Mouse (Mus musculus) v-Abl transformed pro-B cells (cell line): ENCODE results near the gene Il9.

ENCODE experiments used
- in situ Hi-C, 2 experiments: fragments of 400-800 bp; cut with MboI; formaldehyde crosslinking; loops; one replicate each; pipeline ENCODE4 v1.15.1; 2025; ENCODE audit not compliant: unreplicated experiment in 2 of 2

The Il9 gene

DNA sequence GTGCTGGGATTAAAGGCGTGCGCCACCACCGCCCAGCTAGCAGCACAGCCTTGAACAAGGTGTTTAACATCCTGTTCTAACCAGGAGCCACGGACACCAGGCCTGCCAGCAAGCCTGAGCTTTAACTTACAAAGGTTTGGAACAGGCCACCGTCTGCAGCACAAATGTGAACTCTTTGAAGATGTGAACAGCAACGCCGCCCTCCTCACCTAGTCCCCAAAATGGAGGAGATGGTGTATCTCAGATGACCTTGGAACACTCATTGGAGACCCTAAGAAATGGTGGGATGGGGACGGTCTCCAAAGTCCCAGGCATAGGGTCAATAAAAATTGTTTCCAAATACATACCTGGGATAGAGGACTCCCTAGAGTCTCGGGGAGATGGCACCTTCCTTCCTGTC lies 9.4 kb downstream of the Il9 start:
- in situ Hi-C loops: loop anchor here (5.0 to 10.0 kb wide), 2 partner anchors 782 to 790 kb away; no protein-coding TSS in a partner anchor

DNA sequence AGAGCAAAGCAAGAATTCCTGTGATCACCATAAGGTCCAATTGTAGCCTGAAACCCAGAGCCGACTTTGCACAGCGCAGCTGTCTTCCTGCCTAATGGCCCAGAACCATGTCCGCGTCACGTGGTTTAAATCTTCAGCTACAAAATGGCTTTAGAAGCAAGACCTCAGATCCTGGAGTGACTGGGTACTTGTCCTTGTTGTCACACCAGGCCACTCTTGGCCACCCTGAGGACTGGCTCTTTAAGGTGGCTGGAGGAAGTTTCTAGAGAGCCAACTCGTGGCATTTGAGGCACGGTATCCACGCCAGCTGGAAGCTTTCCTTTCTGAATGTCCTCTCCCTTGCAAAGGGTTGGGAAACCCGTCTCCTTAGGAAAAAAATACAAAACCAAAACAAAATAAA lies 10.1 kb downstream of the Il9 start:
- in situ Hi-C loops: loop anchor here (5.0 to 10.0 kb wide), 2 partner anchors 783 to 790 kb away; no protein-coding TSS in a partner anchor

DNA sequence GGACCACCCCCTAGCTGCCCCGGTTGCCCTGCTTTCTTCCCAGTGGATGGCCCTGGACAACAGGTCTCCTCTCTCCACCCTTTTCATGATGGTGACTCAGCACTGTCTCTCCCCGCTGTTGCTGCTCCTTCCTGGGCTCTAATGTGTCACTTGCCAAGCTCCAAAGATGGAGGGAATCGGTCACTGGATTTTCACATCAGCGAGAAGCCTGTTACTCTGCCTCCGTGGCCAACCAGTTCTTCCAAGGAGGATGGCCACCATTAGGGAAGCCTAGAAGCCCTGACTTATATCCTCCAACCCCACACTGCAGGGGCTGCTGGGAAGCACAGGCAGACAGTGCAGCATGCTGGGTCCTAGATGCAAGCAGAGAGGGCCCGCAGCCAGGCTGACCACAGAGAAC lies 10.8 kb downstream of the Il9 start:
- in situ Hi-C loops: loop anchor here (5.0 to 10.0 kb wide), 2 partner anchors 784 to 791 kb away; no protein-coding TSS in a partner anchor

DNA sequence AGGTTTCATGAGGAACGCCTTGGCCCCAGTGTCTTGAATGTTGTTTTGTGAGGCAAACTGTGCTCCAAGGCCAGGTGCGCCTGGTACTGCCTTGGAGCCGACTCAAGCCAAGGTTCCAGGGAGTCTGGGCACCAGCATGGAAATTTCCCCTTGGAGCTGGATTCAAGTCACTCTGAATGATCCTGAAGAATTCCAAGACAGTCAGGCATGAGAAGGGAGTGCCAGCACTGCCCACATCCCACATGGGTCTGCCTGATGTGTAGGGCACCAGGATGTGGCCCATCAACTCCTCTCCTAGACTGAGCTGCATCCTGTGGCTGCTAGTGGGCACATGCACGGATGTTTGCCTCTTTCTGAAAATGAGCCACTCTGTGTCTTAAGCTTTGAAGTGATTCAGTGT lies 13.5 kb downstream of the Il9 start:
- in situ Hi-C loops: no loop called here

DNA sequence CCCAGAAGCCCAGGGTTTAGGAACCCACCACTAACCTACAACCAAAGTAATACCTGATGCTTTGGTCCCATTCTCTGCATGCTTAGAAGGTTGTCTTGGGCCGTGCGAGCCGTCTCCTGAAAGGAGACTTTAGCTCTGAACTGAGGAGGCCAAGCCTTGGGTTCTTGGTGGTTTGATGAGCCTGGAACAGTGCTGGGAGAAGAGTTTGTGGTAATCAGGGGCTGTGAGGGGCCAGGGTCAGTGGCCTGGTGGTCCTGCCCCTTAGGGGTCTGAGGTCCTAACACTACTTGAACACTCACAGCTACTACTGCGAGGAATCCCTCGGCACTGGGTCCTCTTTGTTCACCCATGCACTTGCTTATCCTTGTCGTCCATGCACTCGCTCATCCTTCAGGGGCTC lies 14.3 kb downstream of the Il9 start:
- in situ Hi-C loops: no loop called here

DNA sequence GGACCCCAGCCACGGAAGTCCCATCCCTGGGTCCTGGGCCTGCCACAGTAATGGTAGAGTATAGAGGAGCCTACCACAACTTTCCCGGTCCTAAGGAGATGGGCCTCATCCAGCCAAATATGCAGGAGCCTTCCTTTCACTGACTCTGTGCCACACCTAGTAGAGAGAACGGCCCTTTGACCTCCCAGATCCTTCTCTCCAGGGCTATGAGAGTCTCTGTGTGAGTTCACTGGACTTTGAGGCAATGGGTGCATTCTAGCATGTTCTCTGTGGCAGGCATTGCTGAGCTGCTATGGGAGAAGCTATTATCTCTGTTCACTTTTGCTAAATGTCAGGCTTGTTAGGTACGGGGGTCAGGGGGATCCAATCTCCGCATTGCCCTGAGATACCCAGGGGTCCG lies 18.3 kb downstream of the Il9 start:
- in situ Hi-C loops: no loop called here

DNA sequence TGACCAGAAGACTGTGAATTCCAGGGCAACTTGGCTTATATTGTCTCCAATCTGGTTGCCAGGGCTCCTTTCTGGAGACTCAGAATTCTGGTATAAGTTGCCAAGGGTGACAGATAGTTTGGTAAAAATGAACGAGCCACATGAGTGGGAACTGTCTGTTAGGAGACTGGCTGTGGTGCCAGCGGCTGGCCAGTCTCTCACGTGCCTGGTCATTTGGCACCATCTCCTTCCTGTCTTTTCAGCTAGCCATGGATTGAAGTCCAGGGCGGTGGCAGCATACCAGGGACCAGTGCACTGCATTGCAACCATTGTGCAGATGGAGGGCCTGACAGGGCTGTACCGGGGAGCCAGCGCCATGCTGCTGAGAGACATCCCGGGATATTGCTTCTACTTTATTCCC lies 18.8 kb downstream of the Il9 start:
- in situ Hi-C loops: no loop called here

DNA sequence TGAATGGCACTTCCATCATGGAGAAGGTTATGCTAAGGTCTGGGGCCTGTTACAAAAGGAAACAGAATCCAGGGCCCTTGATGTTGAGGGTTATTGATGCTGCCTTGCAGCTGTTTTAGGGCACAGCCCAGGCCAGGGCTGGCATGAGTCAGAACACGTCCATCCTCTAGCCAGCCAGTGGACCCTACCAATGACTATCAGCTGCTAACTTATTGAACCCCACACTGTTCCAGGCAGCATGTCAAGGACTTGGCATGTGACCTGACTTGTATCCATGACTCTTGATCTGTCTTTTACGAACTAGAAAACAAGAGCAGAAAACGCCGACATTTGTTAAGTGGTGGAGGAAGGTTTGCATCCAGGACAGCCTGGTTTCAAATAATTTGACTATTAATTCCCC lies 19.3 kb downstream of the Il9 start:
- in situ Hi-C loops: no loop called here

- in situ Hi-C loops: no loop called here
Measured at GRCm38 (mm10) chr13:56461460-56461859, 20.6 kb downstream of the Il9 start.

- in situ Hi-C loops: no loop called here
Measured at GRCm38 (mm10) chr13:56458001-56458400, 24.0 kb downstream of the Il9 start.

GRCm38 (mm10) chr13:56450035-56450434 lies 32.0 kb downstream of the Il9 start:
- in situ Hi-C loops: no loop called here

GRCm38 (mm10) chr13:56449239-56450030 lies 32.6 kb downstream of the Il9 start:
- in situ Hi-C loops: loop anchor here in 1 of 2 experiments (25.0 kb wide), 1 partner anchor 787 kb away; no protein-coding TSS in a partner anchor

DNA sequence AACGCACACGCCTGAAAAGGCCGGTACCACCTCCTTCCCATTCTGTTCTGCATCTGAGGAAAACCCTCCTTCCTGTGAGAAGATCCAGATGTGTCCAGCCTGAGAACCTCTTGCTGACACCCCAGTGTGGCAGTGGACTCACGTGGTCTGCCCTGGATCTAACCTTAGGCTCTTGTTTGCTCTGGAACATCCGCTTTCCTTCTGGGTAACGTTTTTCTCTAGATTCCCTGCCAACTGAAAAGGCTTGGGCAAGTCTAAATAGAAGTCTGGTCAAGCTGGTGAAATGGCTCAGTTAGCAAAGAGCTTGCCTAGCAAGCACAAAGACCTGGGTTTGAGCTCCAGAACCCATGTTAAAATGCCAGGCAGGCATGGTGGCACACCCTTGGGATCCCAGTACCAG lies 37.0 kb downstream of the Il9 start:
- in situ Hi-C loops: loop anchor here in 1 of 2 experiments (25.0 kb wide), 1 partner anchor 783 kb away; no protein-coding TSS in a partner anchor

- in situ Hi-C loops: loop anchor here in 1 of 2 experiments (25.0 kb wide), 1 partner anchor 782 kb away; no protein-coding TSS in a partner anchor
Measured at GRCm38 (mm10) chr13:56444112-56444511, 37.9 kb downstream of the Il9 start.

DNA sequence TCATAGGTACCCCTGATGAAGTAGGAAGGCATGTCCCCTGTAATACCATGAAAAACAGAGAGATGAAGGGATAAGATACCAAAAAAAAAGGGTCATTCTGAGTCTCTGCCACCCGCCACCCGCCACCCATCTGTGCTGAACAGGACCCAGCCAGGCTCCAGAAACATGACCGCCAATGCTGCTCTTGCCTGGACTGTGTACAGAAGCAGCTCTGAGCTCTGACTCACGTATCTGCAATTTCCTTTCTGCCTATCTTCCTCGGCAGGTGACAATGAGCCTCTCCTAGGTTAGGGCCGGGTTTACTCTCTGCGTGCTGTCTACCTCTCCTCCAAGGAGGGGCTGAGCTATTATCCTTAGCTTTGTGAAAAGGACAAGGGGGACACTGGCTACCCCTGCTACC lies 38.6 kb downstream of the Il9 start:
- in situ Hi-C loops: loop anchor here in 1 of 2 experiments (25.0 kb wide), 1 partner anchor 781 kb away; no protein-coding TSS in a partner anchor

DNA sequence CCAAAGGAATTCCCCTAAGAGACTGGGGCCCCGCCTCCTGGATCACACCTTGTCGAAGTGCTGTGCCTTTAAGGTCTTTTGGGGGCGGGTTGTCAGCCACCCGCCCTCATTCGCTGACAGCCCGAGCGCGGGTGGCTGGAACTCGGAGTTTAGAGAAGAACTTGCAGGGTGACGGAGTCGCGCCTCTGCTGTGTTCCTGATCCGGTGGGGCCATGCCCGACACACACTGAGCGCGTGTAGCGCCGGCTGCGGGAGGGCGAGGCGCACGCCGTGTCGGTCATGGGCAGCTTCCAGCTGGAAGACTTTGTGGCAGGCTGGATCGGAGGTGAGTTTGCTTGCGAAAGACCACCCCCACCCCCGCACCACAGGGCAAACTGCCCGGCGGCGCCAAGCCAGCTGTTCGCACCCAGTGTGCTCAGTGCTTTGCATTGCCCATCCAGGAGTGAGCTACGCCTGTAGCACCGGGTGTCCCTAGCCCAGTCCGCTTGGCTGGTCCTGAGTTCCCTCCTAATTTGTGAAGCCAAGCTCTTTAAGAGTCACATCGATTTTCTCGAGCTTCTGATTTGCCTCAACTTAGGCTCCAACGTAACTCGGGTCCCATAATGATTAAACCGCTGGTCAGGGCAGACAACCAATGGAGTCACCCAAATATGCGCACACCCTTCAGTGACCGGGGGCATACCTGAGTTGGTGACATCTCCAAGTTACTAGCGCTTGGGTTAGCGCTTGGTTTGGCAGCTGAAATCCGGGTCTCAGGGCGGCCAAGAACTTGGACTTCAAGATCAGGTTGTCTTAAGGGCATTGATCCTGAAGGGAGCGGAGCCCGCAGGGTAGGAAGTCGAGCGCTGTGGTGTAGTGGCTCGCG lies 43.6 kb downstream of the Il9 start, which contains the start of gene Slc25a48:
Slc25a48 (plus strand) TSS at position 145 of the 865 bp plus-strand sequence.
- in situ Hi-C loops: loop anchor here in 1 of 2 experiments (10.0 to 25.0 kb wide), 2 partner anchors 154 to 776 kb away; no protein-coding TSS in a partner anchor

- in situ Hi-C loops: loop anchor here in 1 of 2 experiments (10.0 to 25.0 kb wide), 2 partner anchors 151 to 773 kb away; no protein-coding TSS in a partner anchor
Measured at GRCm38 (mm10) chr13:56435615-56436287, 46.3 kb downstream of the Il9 start.

DNA sequence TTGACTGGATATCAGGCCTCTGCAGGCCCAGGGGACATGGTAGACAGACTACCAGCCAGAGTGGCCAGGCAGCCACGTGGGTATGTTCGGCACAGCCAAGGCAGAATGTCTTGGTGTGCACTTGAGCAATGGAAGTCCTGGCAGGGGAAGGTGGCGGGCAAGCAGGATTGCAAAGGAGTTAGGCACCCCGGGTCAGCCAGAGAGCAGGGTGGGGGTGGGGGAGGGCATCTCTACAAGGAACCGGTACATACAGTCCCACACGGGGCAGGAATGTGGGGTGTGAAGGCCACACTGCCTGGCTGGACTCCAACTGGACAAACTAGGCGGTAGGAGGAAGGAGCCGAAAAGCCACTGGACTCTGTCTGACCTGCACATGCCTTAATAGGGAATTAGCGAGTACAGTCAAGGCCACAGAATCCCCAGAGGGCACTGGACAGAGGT lies 47.7 kb downstream of the Il9 start:
- in situ Hi-C loops: loop anchor here (5.0 to 25.0 kb wide), 3 partner anchors 150 to 772 kb away; no protein-coding TSS in a partner anchor

GRCm38 (mm10) chr13:56433466-56433865 lies 48.6 kb downstream of the Il9 start:
- in situ Hi-C loops: loop anchor here (5.0 to 25.0 kb wide), 3 partner anchors 149 to 771 kb away; no protein-coding TSS in a partner anchor

- in situ Hi-C loops: loop anchor here (5.0 to 25.0 kb wide), 3 partner anchors 148 to 770 kb away; no protein-coding TSS in a partner anchor
Measured at GRCm38 (mm10) chr13:56432496-56432895, 49.5 kb downstream of the Il9 start.
